Mouse (Mus musculus): Measurements from ENCODE around the gene Vmn1r235. TPM values are rescaled to one million over a fixed set of nuclear protein-coding genes. Genes with fewer than 3 reads are reported as not detected.

The Vmn1r235 gene
- not detected for total RNA-seq (2021)
- long read RNA-seq, experiment 1: 0 reads
- long read RNA-seq, experiment 2: 0 reads

DNA sequence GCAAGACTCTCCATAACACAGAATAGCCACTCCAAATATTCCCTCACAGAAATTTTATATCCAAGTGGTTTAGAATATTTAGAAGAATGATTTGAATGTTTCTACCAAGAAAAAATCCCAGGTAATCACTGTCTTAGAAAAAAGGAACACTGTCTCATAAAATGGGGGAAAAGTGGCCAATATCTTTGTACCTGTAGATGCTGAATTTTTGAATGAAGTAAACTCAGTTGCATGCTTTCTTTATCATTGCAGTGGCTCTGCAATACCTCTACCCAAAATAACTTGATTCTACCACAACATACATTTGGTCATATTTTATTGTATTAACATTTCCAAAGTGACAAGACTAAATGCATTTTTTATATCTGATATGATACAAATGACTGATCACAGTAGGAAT lies at the start of gene Vmn1r235:
Vmn1r235 (plus strand) TSS at position 301 of the 400 bp plus-strand sequence.
- DNase-seq: no peak

DNA sequence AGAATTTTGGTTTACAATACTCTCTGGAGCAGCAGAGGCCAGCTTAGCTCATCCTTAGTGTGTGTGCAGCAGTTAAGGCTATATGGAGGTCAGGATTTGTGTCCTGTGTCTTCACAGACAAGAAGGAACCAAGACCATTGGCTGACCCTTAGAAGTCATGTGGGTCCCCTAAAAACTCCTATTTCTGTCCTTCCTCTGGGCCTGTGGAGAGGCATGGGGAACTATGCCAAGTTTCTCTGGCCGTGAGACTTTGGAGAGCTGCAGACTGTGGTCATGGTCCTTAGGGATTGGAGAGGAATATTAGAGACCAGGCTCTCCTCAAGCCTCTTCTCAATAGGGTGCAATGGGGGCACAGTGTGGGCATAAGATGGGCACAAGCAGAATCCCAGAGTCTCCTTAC lies 45.1 kb upstream of the Vmn1r235 start:
- DNase-seq: peak; percentile 6

DNA sequence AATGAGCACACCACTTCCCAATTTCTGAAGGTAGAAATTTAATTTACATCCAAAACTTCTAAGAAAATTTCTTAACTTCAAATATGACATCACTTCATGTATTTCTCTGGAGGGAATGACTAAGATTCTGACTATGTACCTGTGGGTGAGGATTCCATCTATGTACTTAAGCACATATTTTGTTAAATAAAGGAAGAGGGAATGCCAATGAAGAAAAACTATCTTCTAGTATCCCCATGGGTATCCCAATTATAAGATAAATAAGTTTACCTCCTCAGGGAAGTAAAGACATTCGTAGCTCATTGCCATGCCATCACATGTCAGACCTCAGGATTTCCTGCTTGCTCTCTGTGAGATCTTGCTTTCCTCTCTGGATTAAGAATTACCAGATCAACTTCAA lies 30.4 kb upstream of the Vmn1r235 start, which contains the start of gene Vmn1r234:
Vmn1r234 (plus strand) TSS at position 301 of the 400 bp plus-strand sequence.
- no peak for DNase-seq

DNA sequence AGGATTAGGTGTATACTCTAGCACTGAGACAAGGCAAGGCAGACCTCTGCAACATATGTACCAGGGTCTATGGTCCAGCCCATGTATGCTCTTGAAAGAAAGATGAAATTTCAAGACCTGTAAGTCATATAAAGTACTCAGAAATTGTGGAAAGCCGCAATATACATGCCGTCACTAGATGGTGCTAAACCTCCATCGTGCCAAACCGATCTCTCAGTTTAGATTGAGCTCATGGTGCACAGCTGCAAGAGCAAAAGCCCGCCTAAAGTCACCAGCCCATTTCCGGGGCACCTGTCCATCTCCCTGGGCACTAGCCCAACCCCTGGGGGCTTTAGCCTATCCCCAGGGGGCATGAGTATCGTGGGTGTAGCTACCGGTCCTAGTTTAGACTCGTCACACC lies 24.6 kb upstream of the Vmn1r235 start:
- DNase-seq: peak; percentile 56

DNA sequence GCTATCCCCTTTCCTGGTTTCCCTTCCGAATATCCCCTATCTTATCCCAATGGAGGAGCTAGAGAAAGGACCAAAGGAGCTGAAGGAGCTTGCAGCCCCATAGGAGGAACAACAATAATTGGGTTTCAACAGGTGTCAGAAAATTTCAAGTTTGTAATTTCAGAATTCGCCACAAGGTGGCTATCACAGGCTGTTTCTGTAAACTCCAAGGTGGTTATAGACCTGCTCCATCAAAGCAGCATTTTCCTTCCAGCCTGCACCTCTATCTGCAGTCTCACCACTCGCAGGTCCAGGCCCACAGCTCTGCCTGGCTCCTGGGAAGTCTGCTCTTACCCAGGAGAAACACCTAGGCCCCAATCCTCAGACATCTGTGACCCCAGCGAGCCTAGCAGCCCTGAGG lies 15.9 kb downstream of the Vmn1r235 start:
- peak; percentile 42 for DNase-seq

DNA sequence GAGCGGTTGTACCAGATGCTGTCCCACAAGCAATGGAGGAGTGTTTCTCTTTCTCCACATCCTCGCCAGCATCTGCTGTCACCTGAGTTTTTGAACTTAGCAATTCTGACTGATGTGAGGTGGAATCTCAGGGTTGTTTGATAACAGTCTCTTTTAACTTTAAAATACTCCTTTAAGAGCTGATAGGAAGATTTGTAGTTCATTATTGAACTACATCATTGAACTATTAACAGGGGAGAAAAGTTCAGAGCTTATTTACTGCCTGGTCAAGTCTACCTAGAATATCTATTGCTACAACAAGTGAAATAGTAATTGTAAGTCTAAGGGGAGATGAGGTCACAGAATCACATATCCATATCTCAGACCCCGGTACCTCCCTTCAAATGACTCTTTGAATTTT lies 26.4 kb downstream of the Vmn1r235 start, which contains the start of gene Vmn1r236:
Vmn1r236 (plus strand) TSS at position 301 of the 400 bp plus-strand sequence.
- DNase-seq: no peak

DNA sequence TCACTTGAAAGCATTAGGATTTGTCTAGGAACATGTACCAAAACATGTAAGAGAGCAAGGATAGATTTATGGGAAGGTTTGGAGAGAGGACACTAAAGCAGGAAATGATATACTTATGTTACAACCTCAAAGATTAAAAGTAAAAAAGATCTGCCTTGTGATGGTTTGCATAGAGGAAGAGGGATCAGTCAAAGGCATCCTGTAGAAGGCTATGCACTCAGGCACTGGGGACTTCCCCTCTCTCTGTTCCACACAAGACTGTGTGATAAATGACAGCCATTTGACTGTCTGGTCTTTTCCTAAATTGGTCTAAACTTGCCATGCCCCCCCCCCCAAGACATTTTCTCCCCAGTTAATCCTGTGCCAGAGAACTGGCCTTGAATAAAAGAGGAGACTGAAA lies 28.2 kb downstream of the Vmn1r235 start:
- no peak for DNase-seq

DNA sequence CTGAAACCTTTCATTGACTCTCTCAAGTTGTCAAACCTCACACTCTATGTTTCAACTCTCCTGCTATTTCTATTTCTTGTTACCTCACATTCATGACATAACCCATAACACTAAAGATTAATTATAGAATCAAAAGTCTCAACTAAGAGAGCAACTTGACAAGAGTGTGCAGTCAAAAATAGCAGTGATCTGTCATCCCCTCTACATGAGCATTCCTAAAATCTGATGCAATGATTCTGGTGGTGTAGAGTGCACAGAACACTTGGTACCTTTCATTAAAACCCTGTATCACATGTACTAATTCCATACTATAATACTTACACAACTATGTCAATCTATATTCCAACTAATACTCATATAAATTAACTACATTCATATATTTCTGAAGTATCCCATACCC lies 33.5 kb downstream of the Vmn1r235 start:
- no peak for DNase-seq

DNA sequence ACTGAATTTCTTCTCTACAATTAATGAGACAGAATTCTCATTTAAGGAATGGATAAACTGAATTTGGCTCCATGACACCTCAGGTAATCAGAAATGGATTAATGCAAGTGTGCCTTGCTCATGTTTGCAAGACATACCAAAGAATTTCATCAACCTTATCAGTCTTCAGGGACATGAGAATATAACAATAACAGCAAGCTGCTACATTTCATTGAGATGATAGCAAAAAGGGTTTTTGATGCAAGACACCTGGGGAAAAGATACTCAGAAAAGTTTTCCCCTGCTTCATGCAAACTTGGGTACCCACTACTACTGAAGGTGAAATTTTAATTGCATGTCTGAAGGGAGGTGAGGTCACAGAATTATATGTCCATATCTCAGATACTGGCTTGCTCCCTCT lies 55.4 kb downstream of the Vmn1r235 start, which contains the start of gene Vmn1r237:
Vmn1r237 (plus strand) TSS at position 301 of the 400 bp plus-strand sequence.
- DNase-seq: no peak

Small RNA genes lying within 50 kb of the gene (microRNA-seq; reads per million reads assigned to microRNA genes)
- gene Gm26384: not detected

Other genes starting within 250 kb of the Vmn1r235 start
- 10 to 100 TPM; 13.7 to 22.3 TPM for gene Zfp160, start 247.5 kb upstream of the Vmn1r235 start, total RNA-seq (2021)
- gene Vmn1r234, start 30.3 kb upstream of the Vmn1r235 start, total RNA-seq (2021): not detected
- not detected for gene Vmn1r236, start 26.5 kb downstream of the Vmn1r235 start, total RNA-seq (2021)
- gene Vmn1r237, start 55.5 kb downstream of the Vmn1r235 start, total RNA-seq (2021): not detected
- 1 to 10 TPM; 2.6 to 3.6 TPM for gene Zfp677, start 127.3 kb downstream of the Vmn1r235 start, total RNA-seq (2021)
- 1 to 10 TPM; 1.5 to 2.2 TPM for gene Zfp54, start 166.8 kb downstream of the Vmn1r235 start, total RNA-seq (2021)
- 1 to 10 TPM; 6.8 to 7.0 TPM for gene Zfp51, start 194.0 kb downstream of the Vmn1r235 start, total RNA-seq (2021)
- gene Zfp53, start 232.6 kb downstream of the Vmn1r235 start, total RNA-seq (2021): 1 to 10 TPM; 4.1 to 6.3 TPM